Mouse (Mus musculus): ENCODE data around the gene Tcn2. TPM values are rescaled to one million over a fixed set of nuclear protein-coding genes. Genes with fewer than 3 reads are reported as not detected.
"Not testable (repeated sequence)": the region's sequence is repeated elsewhere in the genome, so short reads cannot be mapped to it uniquely, and the experiment has no call there.

Tcn2 gene
- polyA plus RNA-seq, 1 experiment from 2014 or later = 31.4 TPM

GRCm38 (mm10) chr11:3911440-3911839 lies 20.5 kb downstream of the Tcn2 start:
- not testable (repeated sequence) for H3K4me3 ChIP-seq (ENCODE audit: low read depth, low read length); ATAC-seq (ENCODE audit: insufficient read depth, low FRiP score, low TSS enrichment); H3K4me2 ChIP-seq (ENCODE audit: low read depth); H3K27ac ChIP-seq (ENCODE audit: low read depth, low read length); H3K9ac ChIP-seq (ENCODE audit: low read length); DNase-seq (ENCODE audit: low spot score); H3K27me3 ChIP-seq (ENCODE audit: control insufficient read depth, insufficient read depth, low read length); H3K9me3 ChIP-seq (ENCODE audit: control insufficient read depth, low read length); H3K36me3 ChIP-seq (ENCODE audit: control insufficient read depth, insufficient read depth, low read length)
- peaks cover 15% of the 10 kb centered on the region for H3K4me1 ChIP-seq (ENCODE audit: control insufficient read depth, insufficient read depth, low read length)
- 85% methylated on average over 6 of the region's 6 CpGs for WGBS

- ATAC-seq (ENCODE audit: insufficient read depth, low FRiP score, low TSS enrichment) (no peak), DNase-seq (ENCODE audit: low spot score) (no peak)
- WGBS = 73% methylated on average over 5 of the region's 5 CpGs
- Histone ChIP-seq H3K9me3 (ENCODE audit: control insufficient read depth, low read length) (no peaks in the 10 kb centered on the region), H3K9ac (ENCODE audit: low read length) (no peak overlapping the region), H3K4me3 (ENCODE audit: low read depth, low read length) (no peak overlapping the region), H3K27ac (ENCODE audit: low read depth, low read length) (no peak overlapping the region), H3K27me3 (ENCODE audit: control insufficient read depth, insufficient read depth, low read length) (0 out of 2 replicates have a peak, but pooled peaks cover 5% of the 10 kb centered on the region), H3K4me2 (ENCODE audit: low read depth) (no peak overlapping the region; the same call in 1 of the 2 replicates), H3K36me3 (ENCODE audit: control insufficient read depth, insufficient read depth, low read length) (no peaks in the 10 kb centered on the region), H3K4me1 (ENCODE audit: control insufficient read depth, insufficient read depth, low read length) (peaks cover 15% of the 10 kb centered on the region)
Measured at GRCm38 (mm10) chr11:3910513-3911310, 21.2 kb downstream of the Tcn2 start.

- Histone ChIP-seq H3K36me3 (ENCODE audit: control insufficient read depth, insufficient read depth, low read length) (no peaks in the 10 kb centered on the region), H3K9ac (ENCODE audit: low read length) (no peak overlapping the region), H3K27me3 (ENCODE audit: control insufficient read depth, insufficient read depth, low read length) (0 out of 2 replicates have a peak, but pooled peaks cover 5% of the 10 kb centered on the region), H3K9me3 (ENCODE audit: control insufficient read depth, low read length) (no peaks in the 10 kb centered on the region), H3K27ac (ENCODE audit: low read depth, low read length) (no peak overlapping the region), H3K4me3 (ENCODE audit: low read depth, low read length) (no peak overlapping the region), H3K4me2 (ENCODE audit: low read depth) (no peak overlapping the region), H3K4me1 (ENCODE audit: control insufficient read depth, insufficient read depth, low read length) (peaks cover 15% of the 10 kb centered on the region)
- no peak for ATAC-seq (ENCODE audit: insufficient read depth, low FRiP score, low TSS enrichment)
- DNase-seq (ENCODE audit: low spot score) = no peak
- 88% methylated on average over 4 of the region's 4 CpGs for WGBS
Measured at GRCm38 (mm10) chr11:3909236-3909635, 22.7 kb downstream of the Tcn2 start.

GRCm38 (mm10) chr11:3905446-3905845 lies 26.5 kb downstream of the Tcn2 start:
- H3K9ac ChIP-seq (ENCODE audit: low read length) = no peak overlapping the region
- H3K36me3 ChIP-seq (ENCODE audit: control insufficient read depth, insufficient read depth, low read length) = no peaks in the 10 kb centered on the region
- DNase-seq (ENCODE audit: low spot score) = no peak
- H3K4me2 ChIP-seq (ENCODE audit: low read depth) = no peak overlapping the region
- no peak for ATAC-seq (ENCODE audit: insufficient read depth, low FRiP score, low TSS enrichment)
- no peak overlapping the region for H3K4me3 ChIP-seq (ENCODE audit: low read depth, low read length)
- 88% methylated on average over 1 of the region's 1 CpGs for WGBS
- H3K27me3 ChIP-seq (ENCODE audit: control insufficient read depth, insufficient read depth, low read length) = no peaks in the 10 kb centered on the region
- H3K27ac ChIP-seq (ENCODE audit: low read depth, low read length) = no peak overlapping the region
- 0 out of 2 replicates have a peak, but pooled peaks cover 3% of the 10 kb centered on the region for H3K4me1 ChIP-seq (ENCODE audit: control insufficient read depth, insufficient read depth, low read length)
- H3K9me3 ChIP-seq (ENCODE audit: control insufficient read depth, low read length) = no peaks in the 10 kb centered on the region

GRCm38 (mm10) chr11:3904673-3905072 lies 27.3 kb downstream of the Tcn2 start:
- H3K27me3 ChIP-seq (ENCODE audit: control insufficient read depth, insufficient read depth, low read length) = no peaks in the 10 kb centered on the region
- H3K4me1 ChIP-seq (ENCODE audit: control insufficient read depth, insufficient read depth, low read length) = 0 out of 2 replicates have a peak, but pooled peaks cover 3% of the 10 kb centered on the region
- no peak overlapping the region for H3K4me3 ChIP-seq (ENCODE audit: low read depth, low read length)
- no peaks in the 10 kb centered on the region for H3K36me3 ChIP-seq (ENCODE audit: control insufficient read depth, insufficient read depth, low read length)
- H3K9ac ChIP-seq (ENCODE audit: low read length) = no peak overlapping the region
- H3K4me2 ChIP-seq (ENCODE audit: low read depth) = no peak overlapping the region
- ATAC-seq (ENCODE audit: insufficient read depth, low FRiP score, low TSS enrichment) = no peak
- WGBS = 90% methylated on average over 6 of the region's 6 CpGs
- H3K27ac ChIP-seq (ENCODE audit: low read depth, low read length) = no peak overlapping the region
- H3K9me3 ChIP-seq (ENCODE audit: control insufficient read depth, low read length) = no peaks in the 10 kb centered on the region
- no peak for DNase-seq (ENCODE audit: low spot score)

GRCm38 (mm10) chr11:3903046-3903445 lies 28.9 kb downstream of the Tcn2 start:
- WGBS = 79% methylated on average over 5 of the region's 5 CpGs
- no peak overlapping the region for H3K4me2 ChIP-seq (ENCODE audit: low read depth)
- H3K36me3 ChIP-seq (ENCODE audit: control insufficient read depth, insufficient read depth, low read length) = no peaks in the 10 kb centered on the region
- no peak for ATAC-seq (ENCODE audit: insufficient read depth, low FRiP score, low TSS enrichment)
- no peaks in the 10 kb centered on the region for H3K9me3 ChIP-seq (ENCODE audit: control insufficient read depth, low read length)
- H3K9ac ChIP-seq (ENCODE audit: low read length) = no peak overlapping the region
- H3K4me1 ChIP-seq (ENCODE audit: control insufficient read depth, insufficient read depth, low read length) = no peaks in the 10 kb centered on the region
- H3K4me3 ChIP-seq (ENCODE audit: low read depth, low read length) = no peak overlapping the region
- no peaks in the 10 kb centered on the region for H3K27me3 ChIP-seq (ENCODE audit: control insufficient read depth, insufficient read depth, low read length)
- no peak overlapping the region for H3K27ac ChIP-seq (ENCODE audit: low read depth, low read length)
- no peak for DNase-seq (ENCODE audit: low spot score)

- Histone ChIP-seq H3K9me3 (ENCODE audit: control insufficient read depth, low read length) (no peaks in the 10 kb centered on the region), H3K4me3 (ENCODE audit: low read depth, low read length) (no peak overlapping the region), H3K9ac (ENCODE audit: low read length) (no peak overlapping the region), H3K27me3 (ENCODE audit: control insufficient read depth, insufficient read depth, low read length) (no peaks in the 10 kb centered on the region), H3K4me2 (ENCODE audit: low read depth) (no peak overlapping the region), H3K27ac (ENCODE audit: low read depth, low read length) (no peak overlapping the region), H3K36me3 (ENCODE audit: control insufficient read depth, insufficient read depth, low read length) (no peaks in the 10 kb centered on the region), H3K4me1 (ENCODE audit: control insufficient read depth, insufficient read depth, low read length) (no peaks in the 10 kb centered on the region)
- ATAC-seq (ENCODE audit: insufficient read depth, low FRiP score, low TSS enrichment) = no peak
- DNase-seq (ENCODE audit: low spot score) = no peak
- 84% methylated on average over 3 of the region's 3 CpGs for WGBS
Measured at GRCm38 (mm10) chr11:3902516-3902915, 29.4 kb downstream of the Tcn2 start.

GRCm38 (mm10) chr11:3900296-3900695 lies 31.7 kb downstream of the Tcn2 start:
- ATAC-seq (ENCODE audit: insufficient read depth, low FRiP score, low TSS enrichment) = no peak
- no peak overlapping the region for H3K4me2 ChIP-seq (ENCODE audit: low read depth)

GRCm38 (mm10) chr11:3895933-3896332 lies 36.0 kb downstream of the Tcn2 start:
- no peak overlapping the region for H3K4me2 ChIP-seq (ENCODE audit: low read depth)
- WGBS = 100% methylated on average over 1 of the region's 1 CpGs

More at GRCm38 (mm10) chr11:3900296-3900695, 31.7 kb downstream of the Tcn2 start:
- Histone ChIP-seq H3K4me3 (ENCODE audit: low read depth, low read length) (no peak overlapping the region), H3K36me3 (ENCODE audit: control insufficient read depth, insufficient read depth, low read length) (no peaks in the 10 kb centered on the region), H3K9ac (ENCODE audit: low read length) (no peak overlapping the region), H3K9me3 (ENCODE audit: control insufficient read depth, low read length) (no peaks in the 10 kb centered on the region), H3K27me3 (ENCODE audit: control insufficient read depth, insufficient read depth, low read length) (no peaks in the 10 kb centered on the region), H3K27ac (ENCODE audit: low read depth, low read length) (no peak overlapping the region), H3K4me1 (ENCODE audit: control insufficient read depth, insufficient read depth, low read length) (no peaks in the 10 kb centered on the region)
- DNase-seq (ENCODE audit: low spot score) = no peak
- WGBS = 88% methylated on average over 6 of the region's 6 CpGs

More at GRCm38 (mm10) chr11:3895933-3896332, 36.0 kb downstream of the Tcn2 start:
- Histone ChIP-seq H3K4me1 (ENCODE audit: control insufficient read depth, insufficient read depth, low read length) (no peaks in the 10 kb centered on the region), H3K27me3 (ENCODE audit: control insufficient read depth, insufficient read depth, low read length) (no peaks in the 10 kb centered on the region), H3K27ac (ENCODE audit: low read depth, low read length) (no peak overlapping the region), H3K9me3 (ENCODE audit: control insufficient read depth, low read length) (no peaks in the 10 kb centered on the region), H3K4me3 (ENCODE audit: low read depth, low read length) (no peak overlapping the region), H3K9ac (ENCODE audit: low read length) (no peak overlapping the region), H3K36me3 (ENCODE audit: control insufficient read depth, insufficient read depth, low read length) (no peaks in the 10 kb centered on the region)
- no peak for DNase-seq (ENCODE audit: low spot score)
- ATAC-seq (ENCODE audit: insufficient read depth, low FRiP score, low TSS enrichment) = no peak
